Mouse (Mus musculus): Measurements from ENCODE around the gene Cdc42ep3. TPM values are rescaled to one million over a fixed set of nuclear protein-coding genes. Genes with fewer than 3 reads are reported as not detected.

The Cdc42ep3 gene
- total RNA-seq (2023): 10 to 100 TPM; 64.3 to 68.1 TPM

DNA sequence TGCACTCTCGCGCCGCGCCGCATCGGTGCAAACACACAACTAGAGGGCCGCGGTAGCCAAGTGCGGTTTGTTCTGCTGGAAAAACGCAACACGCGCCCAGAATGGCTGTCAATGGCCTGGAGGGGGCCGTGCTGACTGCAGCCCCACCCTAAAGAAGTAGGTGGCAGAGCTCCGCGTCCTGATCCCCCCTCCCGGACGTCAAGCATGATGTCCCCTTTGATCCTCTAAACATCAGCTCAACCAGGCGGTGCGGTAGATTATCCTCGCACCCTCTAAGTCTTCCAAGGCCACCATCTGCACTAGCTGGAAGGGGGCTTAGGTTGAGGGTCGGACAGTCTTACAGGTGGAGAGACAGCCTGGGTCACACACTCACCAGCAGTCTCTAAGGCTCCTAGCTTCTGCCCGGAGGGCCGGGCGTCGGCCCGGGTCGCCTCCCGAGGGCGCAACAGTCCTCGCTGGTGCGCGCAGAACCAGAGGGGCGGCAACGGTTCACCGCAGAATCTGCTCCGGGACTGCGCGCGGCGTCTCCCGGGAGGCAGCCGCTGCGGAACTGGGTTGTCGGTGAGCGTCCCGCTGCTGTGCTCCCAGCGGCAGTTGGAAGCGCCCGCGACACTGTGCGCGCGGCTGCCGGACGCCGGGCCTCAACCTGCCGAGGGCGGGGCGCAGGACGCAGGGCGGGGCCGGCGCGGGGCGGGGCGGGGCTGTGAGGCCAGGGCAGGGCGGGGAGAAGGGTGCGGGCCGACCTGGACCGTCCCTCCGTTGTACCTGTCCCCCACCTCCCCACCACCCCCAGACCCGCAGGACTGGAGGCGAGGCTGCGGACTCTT is at the start of gene Cdc42ep3:
Cdc42ep3 (minus strand) TSS at position 648 of the 827 bp plus-strand sequence.

